Mouse (Mus musculus): ENCODE results near the gene Epx. TPM values are rescaled to one million over a fixed set of nuclear protein-coding genes. Genes with fewer than 3 reads are reported as not detected.

Epx gene
- polyA plus RNA-seq, 1 experiment from 2014 or later, result 0.20 TPM

- Histone ChIP-seq H3K27me3 (0 out of 2 replicates have a peak, but pooled peaks cover 7% of the 10 kb centered on the region), H3K9ac (no peak overlapping the region), H3K4me2 (no peak overlapping the region), H3K27ac (no peak overlapping the region), H3K36me3 (replicated peaks) (no peaks in the 10 kb centered on the region), H3K4me3 (replicated peaks) (no peak overlapping the region), H3K9me3 (no peaks in the 10 kb centered on the region), H3K4me1 (peaks cover 5% of the 10 kb centered on the region; the same call in 1 of the 2 replicates)
- no peak for ATAC-seq (ENCODE audit: low FRiP score)
- WGBS, result 49% methylated on average over 5 of the region's 5 CpGs
These were observed 53.8 kb downstream of the Epx start for GRCm38 (mm10) chr11:87821502-87821901.

GRCm38 (mm10) chr11:87817443-87817773 lies 57.9 kb downstream of the Epx start:
- 34% methylated on average over 4 of the region's 4 CpGs for WGBS
- Histone ChIP-seq H3K9ac (peak overlapping the region; percentile 55), H3K27me3 (peaks cover 12% of the 10 kb centered on the region; the same call in 1 of the 2 replicates), H3K4me3 (replicated peaks) (peak overlapping the region; percentile 39), H3K9me3 (no peaks in the 10 kb centered on the region), H3K36me3 (replicated peaks) (no peaks in the 10 kb centered on the region), H3K4me2 (peak overlapping the region; percentile 63), H3K4me1 (peaks cover 5% of the 10 kb centered on the region; the same call in 1 of the 2 replicates), H3K27ac (no peak overlapping the region)
- ATAC-seq (ENCODE audit: low FRiP score), result peak; percentile 17; the same call in 1 of the 2 replicates

- H3K36me3 ChIP-seq (replicated peaks), result no peaks in the 10 kb centered on the region
- H3K27me3 ChIP-seq, result peaks cover 12% of the 10 kb centered on the region; the same call in 1 of the 2 replicates
- H3K4me1 ChIP-seq, result peaks cover 5% of the 10 kb centered on the region; the same call in 1 of the 2 replicates
- peak overlapping the region; percentile 55 for H3K9ac ChIP-seq
- peak overlapping the region; percentile 31 for H3K27ac ChIP-seq
- peak overlapping the region; percentile 39 for H3K4me3 ChIP-seq (replicated peaks)
- peak overlapping the region; percentile 63 for H3K4me2 ChIP-seq
- WGBS, result 4% methylated on average over 31 of the region's 31 CpGs
- ATAC-seq (ENCODE audit: low FRiP score), result peak; percentile 82
- no peaks in the 10 kb centered on the region for H3K9me3 ChIP-seq
These were observed 58.5 kb downstream of the Epx start for GRCm38 (mm10) chr11:87816707-87817442.

GRCm38 (mm10) chr11:87814831-87815230 lies 60.5 kb downstream of the Epx start:
- peaks cover 12% of the 10 kb centered on the region; the same call in 1 of the 2 replicates for H3K27me3 ChIP-seq
- H3K4me1 ChIP-seq, result peaks cover 10% of the 10 kb centered on the region
- H3K36me3 ChIP-seq (replicated peaks), result no peaks in the 10 kb centered on the region
- no peak overlapping the region for H3K27ac ChIP-seq
- no peaks in the 10 kb centered on the region for H3K9me3 ChIP-seq
- no peak overlapping the region for H3K9ac ChIP-seq
- WGBS, result 70% methylated on average over 8 of the region's 8 CpGs
- no peak for ATAC-seq (ENCODE audit: low FRiP score)
- H3K4me3 ChIP-seq (replicated peaks), result no peak overlapping the region
- no peak overlapping the region for H3K4me2 ChIP-seq

Other genes with a start within 250 kb of the Epx start
- gene Rnf43, start 212.8 kb downstream of the Epx start, polyA plus RNA-seq (2016; fragmentation: Nextera tagmentation; extraction: Ambion mirVana), result 1.4 and 1.8 TPM in 2 replicates
- 118 and 137 TPM in 2 replicates for gene Supt4a, start 138.0 kb downstream of the Epx start, polyA plus RNA-seq (2016; fragmentation: Nextera tagmentation; extraction: Ambion mirVana)
- gene Tspoap1, start 115.0 kb downstream of the Epx start, polyA plus RNA-seq (2016; fragmentation: Nextera tagmentation; extraction: Ambion mirVana), result 33.0 and 35.1 TPM in 2 replicates
- gene Mpo, start 82.0 kb downstream of the Epx start, polyA plus RNA-seq (2016; fragmentation: Nextera tagmentation; extraction: Ambion mirVana), result 0.92 and 1.1 TPM in 2 replicates
- gene Lpo, start 47.2 kb downstream of the Epx start, polyA plus RNA-seq (2016; fragmentation: Nextera tagmentation; extraction: Ambion mirVana), result 0.19 and 0.33 TPM in 2 replicates
- 16.0 and 19.6 TPM in 2 replicates for gene Mks1, start 22.3 kb downstream of the Epx start, polyA plus RNA-seq (2016; fragmentation: Nextera tagmentation; extraction: Ambion mirVana)
- gene Olfr462, start 16.7 kb upstream of the Epx start, polyA plus RNA-seq (2016; fragmentation: Nextera tagmentation; extraction: Ambion mirVana), result not detected in 2 replicates
- not detected in 2 replicates for gene Olfr463, start 21.9 kb upstream of the Epx start, polyA plus RNA-seq (2016; fragmentation: Nextera tagmentation; extraction: Ambion mirVana)
- gene Olfr464, start 45.4 kb upstream of the Epx start, polyA plus RNA-seq (2016; fragmentation: Nextera tagmentation; extraction: Ambion mirVana), result not detected in 2 replicates
- gene Dynll2, start 112.0 kb upstream of the Epx start, polyA plus RNA-seq (2016; fragmentation: Nextera tagmentation; extraction: Ambion mirVana), result 34.7 and 36.2 TPM in 2 replicates
- gene Srsf1, start 171.8 kb upstream of the Epx start, polyA plus RNA-seq (2016; fragmentation: Nextera tagmentation; extraction: Ambion mirVana), result 564 and 577 TPM in 2 replicates
- 84.8 and 91.5 TPM in 2 replicates for gene Vezf1, start 192.7 kb upstream of the Epx start, polyA plus RNA-seq (2016; fragmentation: Nextera tagmentation; extraction: Ambion mirVana)
- 41.1 and 42.5 TPM in 2 replicates for gene Cuedc1, start 222.5 kb upstream of the Epx start, polyA plus RNA-seq (2016; fragmentation: Nextera tagmentation; extraction: Ambion mirVana)

Measured in forebrain, embryonic 12.5 days (tissue).